Mouse (Mus musculus) layer of hippocampus, postnatal 25 days (tissue): ENCODE data around the gene Cc2d2b. TPM values are rescaled to one million over a fixed set of nuclear protein-coding genes. Genes with fewer than 3 reads are reported as not detected.
A peak's percentile ranks its signal among the peaks of the same experiment; 100 is the strongest.

ENCODE experiments used
- DNase-seq, 2 experiments: peaks; one replicate each; pipeline ENCODE4 v3.0.0; 2022; ENCODE audit warnings: mixed read lengths in 2 of 2, low spot score in 1 of 2; ENCODE audit errors: extremely low spot score in 1 of 2
- total RNA-seq, 2 experiments: library from RNA; stranded (reverse); gene quantifications; 2 replicates each; pipeline ENCODE4 v1.2.3; 2021

The Cc2d2b gene
- total RNA-seq = 1 to 10 TPM in 1 of 2 experiments, under 1 TPM in 1; 0.66 to 1.1 TPM

DNA sequence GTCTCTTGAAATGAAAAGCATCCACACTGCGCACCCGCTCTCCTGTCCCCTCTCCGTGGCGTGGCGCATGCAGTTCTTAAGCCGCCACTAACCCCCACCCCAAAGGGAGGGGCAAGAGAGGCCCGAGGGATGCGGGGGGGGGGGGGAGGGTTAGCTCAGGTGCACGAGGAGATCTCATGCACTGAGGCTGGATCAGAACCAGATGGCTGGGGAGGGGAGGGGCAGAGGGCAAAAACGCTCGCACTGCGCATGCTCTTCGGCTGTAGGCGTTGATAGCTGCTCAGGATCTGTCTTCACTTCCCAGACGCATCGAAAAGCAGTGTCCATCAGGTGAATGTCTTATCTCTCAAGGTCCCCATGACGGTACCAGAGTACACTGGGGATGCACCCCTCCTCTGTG, at the start of gene Cc2d2b:
TSS of gene Cc2d2b (plus strand) at position 195 of the 400 bp plus-strand sequence.
- no peak for DNase-seq

GRCm38 (mm10) chr19:40699816-40700215, 48.7 kb upstream of the Cc2d2b start:
- DNase-seq = no peak

DNA sequence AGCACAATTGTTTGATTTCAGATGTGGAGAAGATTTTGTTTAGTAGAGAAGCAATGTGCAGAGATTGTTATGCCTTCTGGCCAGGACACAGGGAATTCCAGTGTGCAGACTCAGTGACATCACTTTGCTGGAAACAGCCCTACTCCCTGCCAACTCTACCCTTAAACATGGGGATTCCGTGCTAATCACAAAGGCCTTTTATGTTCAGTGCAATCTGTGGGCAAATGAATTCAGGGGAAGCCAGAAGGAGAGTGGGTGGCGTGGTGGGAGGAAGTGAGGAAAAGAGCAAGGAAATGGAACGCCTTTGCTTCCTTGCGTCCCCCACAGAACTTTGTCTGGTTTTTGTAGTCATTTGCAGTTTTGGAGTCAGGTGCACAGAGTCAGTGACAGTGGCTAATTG, 46.1 kb upstream of the Cc2d2b start:
- DNase-seq = peak in 1 of 2 experiments; percentile 42

DNA sequence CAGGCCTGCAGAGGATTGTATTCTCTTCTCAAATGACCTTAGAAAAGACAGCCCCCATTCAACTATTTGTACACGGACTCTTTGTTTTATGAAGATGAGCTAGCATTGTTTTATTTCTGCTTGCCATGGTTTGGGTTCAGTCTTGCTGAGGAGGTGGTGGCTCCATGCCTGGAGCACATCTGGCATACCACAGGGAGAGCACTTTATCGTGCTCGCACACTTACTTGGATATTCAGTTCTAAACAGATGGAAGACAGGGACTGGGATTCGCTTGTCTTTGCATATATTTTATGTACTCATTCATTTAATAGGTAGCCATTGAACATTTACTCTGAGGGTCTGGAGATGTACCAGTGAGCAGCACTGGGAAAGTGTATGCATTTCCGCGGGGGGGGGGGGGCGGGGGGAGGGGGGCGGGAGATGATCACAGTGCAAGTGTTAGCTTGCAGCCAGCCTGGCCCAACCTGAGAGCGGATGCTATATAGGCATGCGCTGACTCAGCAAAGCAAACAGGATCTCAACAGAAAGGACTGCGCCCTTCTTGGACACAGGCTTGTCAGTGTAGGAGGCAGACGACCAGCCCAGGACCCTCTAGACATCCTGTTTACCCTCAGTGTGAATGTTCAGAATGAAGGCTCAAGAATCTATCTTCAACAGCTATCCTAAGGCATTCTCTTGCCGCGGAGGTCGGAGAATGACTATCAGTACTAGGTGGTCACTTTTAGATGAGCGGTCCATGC, 35.5 kb upstream of the Cc2d2b start:
- no peak for DNase-seq

DNA sequence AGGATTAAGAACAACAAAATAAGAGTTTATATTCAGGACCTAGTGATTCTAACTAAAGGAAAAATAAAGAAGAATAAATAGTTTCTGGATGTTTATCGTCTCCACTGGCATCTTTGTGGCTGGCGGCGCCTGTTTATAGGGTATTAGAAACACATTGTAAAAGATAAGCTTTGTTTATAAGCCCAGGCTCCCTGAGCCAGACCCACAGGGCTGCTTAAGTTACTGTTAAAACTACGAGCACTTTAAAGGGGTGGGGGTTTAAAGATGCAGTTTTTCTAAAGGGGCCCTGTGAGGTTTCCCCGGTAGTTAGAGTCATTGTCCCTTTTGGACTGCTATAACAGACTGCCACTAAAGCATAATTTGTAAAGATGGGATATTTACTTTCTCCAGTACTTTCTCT, 33.9 kb upstream of the Cc2d2b start:
- DNase-seq = no peak

GRCm38 (mm10) chr19:40716981-40717380, 31.6 kb upstream of the Cc2d2b start:
- no peak for DNase-seq

DNA sequence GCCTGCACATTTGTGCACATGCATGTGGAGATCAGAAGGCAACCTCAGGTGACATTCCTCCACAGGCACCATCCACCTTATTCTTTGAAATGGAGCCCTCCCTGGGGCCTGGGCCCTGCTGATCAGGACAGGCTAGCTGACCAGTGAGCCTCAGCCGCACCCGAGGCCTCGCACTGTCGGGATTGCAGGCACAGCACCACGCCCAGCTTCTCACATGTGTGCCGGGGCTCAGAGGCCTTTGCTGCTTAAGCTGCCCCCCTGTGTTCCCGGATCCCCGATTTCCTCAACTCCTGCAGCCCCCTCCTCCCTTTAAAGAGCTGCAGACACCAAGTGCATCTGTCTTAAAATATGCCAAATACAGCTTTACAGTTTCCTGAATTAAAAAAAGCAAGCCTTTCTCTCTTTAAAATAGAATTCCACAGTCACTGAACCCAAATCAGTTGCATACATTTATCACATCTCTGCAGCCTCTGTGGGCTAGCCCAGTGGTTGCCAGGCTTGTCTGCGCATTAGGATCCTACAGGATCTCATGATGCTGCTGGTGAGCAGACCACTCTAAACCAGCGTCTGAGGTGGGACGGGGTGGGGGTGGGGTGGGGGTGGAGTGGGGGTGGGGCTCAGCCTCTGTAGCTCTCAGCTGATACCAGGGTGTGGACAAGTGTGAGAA, 29.0 kb upstream of the Cc2d2b start:
- no peak for DNase-seq

- DNase-seq = no peak
Measured at GRCm38 (mm10) chr19:40720381-40720780, 28.2 kb upstream of the Cc2d2b start.

DNA sequence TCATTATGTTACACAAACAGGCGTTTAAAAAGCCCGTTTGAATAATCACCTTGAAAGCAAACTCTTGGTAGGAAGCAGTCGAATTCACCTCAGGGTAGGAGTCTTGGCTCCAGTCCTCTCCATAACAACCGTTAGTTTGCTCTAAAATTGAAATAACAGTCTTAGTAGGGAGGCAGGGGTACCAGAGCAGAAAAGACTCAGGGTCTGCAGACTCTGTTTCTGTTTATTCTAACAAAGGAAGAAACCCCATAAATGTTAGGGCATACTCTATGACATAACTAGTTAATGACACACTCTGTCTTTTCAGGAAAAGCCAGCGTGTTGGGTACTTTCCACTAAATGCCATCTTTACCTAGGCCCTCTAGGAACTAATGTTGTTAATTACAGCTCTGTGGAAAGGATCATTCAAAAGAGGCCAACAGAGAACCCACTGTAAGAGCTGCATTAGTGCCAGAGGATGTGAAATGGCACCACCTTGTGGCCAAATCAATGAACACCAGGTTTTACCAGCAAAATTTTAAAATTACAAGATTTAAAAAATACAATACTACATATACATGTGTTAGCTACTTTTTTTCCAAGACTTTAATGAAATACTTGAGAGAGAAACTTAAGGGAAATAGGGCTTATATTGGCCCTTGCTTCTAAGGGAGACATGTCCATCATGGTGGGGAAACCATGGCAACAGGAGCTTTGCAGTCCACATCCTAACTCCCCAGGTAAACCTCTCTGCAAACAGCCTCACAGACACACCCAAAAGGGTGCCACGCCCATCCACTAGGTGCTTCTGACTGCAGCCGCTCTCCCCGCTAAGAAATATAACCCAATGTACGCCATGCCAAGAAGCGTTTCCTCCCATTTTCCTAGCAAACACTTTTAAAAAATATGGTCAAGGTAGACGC, 26.2 kb upstream of the Cc2d2b start:
- DNase-seq = peak in 1 of 2 experiments; percentile 66

GRCm38 (mm10) chr19:40723516-40723915, 25.0 kb upstream of the Cc2d2b start:
- DNase-seq = no peak

DNA sequence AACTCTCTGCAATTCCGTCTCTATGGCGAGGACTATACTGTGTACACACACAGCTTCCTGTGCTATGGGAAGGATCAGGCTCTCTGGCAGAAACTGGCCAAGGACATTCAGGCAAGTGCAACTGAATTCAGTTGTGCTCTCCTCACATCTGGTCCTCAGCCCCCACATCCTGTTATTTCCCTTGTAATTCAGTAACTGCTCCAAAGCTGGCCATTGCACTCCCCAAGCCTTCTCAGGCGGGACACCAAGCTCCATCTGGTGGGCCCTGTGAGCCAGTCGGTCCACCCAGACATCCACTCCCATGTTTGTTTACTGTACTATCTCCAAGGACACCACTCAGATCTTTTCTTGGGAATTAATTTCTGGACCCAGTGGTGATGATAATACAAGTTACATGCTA, 22.4 kb upstream of the Cc2d2b start:
- DNase-seq = no peak

- no peak for DNase-seq
Measured at GRCm38 (mm10) chr19:40726614-40727013, 21.9 kb upstream of the Cc2d2b start.

DNA sequence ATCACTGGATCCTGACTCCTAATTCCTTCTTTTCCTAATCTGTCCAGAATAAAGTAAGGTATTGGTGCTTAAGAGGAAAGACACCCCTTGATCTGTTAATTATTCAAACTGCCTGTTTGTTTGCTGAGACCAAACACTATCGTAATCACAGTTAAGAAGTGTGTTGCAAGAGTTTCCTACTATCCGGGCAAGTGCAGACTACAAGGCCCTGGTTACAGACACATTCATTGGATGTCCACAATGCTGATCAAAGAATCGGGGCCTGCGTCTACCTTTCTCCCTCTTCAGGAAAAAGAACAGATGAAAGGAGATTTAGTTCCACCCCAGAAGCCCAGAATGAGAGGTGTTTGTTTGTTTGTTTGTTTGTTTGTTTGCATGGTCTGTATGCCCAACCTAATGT, 20.3 kb upstream of the Cc2d2b start:
- no peak for DNase-seq

DNA sequence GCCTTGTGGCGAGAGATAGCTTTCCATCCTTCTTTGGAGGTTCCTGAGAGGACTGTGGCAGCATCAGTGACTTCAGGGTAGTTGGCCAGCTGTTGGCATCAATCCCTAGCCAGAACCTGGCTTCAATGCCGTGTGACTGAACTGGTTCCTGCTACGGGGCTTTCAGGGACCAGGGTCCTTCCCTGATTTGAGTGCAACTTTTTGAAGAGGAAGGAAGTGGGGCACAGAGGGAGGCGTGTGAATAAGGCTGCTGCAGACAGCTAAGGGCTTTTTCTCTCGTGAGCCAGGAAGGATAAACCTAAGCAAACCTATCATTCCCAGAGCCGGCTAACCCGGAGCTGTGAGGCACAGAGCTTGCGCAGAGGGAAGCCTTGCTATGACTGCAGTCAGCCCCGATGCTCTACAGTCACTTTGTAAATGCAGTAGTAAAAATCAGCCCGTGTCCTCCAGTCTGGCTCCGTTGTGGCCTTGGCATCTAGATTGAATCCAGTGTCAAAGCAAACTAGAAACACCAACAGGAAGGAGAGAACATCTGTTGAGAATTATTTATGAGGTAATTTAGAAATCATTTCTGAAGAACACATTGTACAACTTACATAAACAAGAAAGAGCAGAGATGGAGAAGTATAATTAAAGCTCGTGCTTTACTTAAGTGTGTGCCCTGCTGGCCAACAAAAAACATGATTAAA, 19.7 kb upstream of the Cc2d2b start:
- DNase-seq = no peak

- DNase-seq = no peak
Measured at GRCm38 (mm10) chr19:40733409-40733808, 15.1 kb upstream of the Cc2d2b start.

- no peak for DNase-seq
Measured at GRCm38 (mm10) chr19:40733849-40734248, 14.7 kb upstream of the Cc2d2b start.

GRCm38 (mm10) chr19:40736680-40737512, 11.7 kb upstream of the Cc2d2b start:
- DNase-seq = peak; percentile 39 to 65

DNA sequence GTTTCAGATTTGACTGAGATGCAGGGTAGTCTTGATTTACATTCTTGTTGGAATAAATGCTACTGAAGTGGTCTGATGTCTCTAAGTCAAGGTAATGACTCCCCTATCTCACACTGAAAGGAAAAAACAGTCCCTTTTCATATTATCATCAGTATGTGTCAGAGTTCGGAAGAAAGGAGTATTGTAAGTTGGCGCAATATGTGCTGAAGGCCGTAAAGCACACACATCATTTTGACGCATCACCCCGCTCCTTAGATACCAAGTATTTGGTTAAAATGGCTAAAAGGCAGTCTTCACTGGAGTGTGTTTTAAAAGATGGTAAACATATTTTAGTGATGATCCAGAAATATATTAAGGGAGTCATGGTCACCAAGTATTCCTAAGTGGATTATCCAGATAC, 10.9 kb upstream of the Cc2d2b start:
- DNase-seq = no peak

- no peak for DNase-seq
Measured at GRCm38 (mm10) chr19:40738683-40739324, 9.7 kb upstream of the Cc2d2b start.
